Mouse (Mus musculus) heart, embryonic 16.5 days (tissue): ENCODE measurements at regions not wholly inside any gene's neighbourhood (a gene's known extent, or its start where the extent isn't known, plus 50 kb on each side); places are given as distances from the start of the nearest gene placed in this dataset.

ENCODE experiments used
- ATAC-seq: fragments of 200-750 bp; cut with Nextera tagmentation; replicated peaks from 2 replicates; pipeline ENCODE4 v1.8.0; 2017; ENCODE audit warnings: moderate number of reproducible peaks; ENCODE audit not compliant: insufficient read depth, low FRiP score; ENCODE audit errors: extremely low read depth
- H3K27ac ChIP-seq: fragments of 300-500 bp; sonication (generic); 2 replicates; pipeline ENCODE4 v1.5.1; 2014; ENCODE audit warnings: mild to moderate bottlenecking, low read length, control low read depth, moderate library complexity
- H3K27me3 ChIP-seq: fragments of 300-500 bp; sonication (generic); 2 replicates; pipeline ENCODE4 v1.6.1; 2014; ENCODE audit warnings: low read length, mixed read lengths; ENCODE audit not compliant: control insufficient read depth, insufficient read depth
- H3K36me3 ChIP-seq: fragments of 300-500 bp; sonication (generic); 2 replicates; pipeline ENCODE4 v1.6.1; 2014; ENCODE audit not compliant: control insufficient read depth, insufficient read depth
- H3K4me1 ChIP-seq: fragments of 300-500 bp; sonication (generic); 2 replicates; pipeline ENCODE4 v1.6.1; 2014; ENCODE audit warnings: low read length, mixed read lengths; ENCODE audit not compliant: control insufficient read depth, insufficient read depth
- H3K4me2 ChIP-seq: fragments of 300-500 bp; sonication (generic); 2 replicates; pipeline ENCODE4 v1.6.1; 2014; ENCODE audit warnings: low read depth, mild to moderate bottlenecking, control low read depth, low read length
- H3K4me3 ChIP-seq: fragments of 300-500 bp; sonication (generic); 2 replicates; pipeline ENCODE4 v1.5.1; 2014; ENCODE audit warnings: mild to moderate bottlenecking, control low read depth, low read length
- H3K9ac ChIP-seq: fragments of 300-500 bp; sonication (generic); 2 replicates; pipeline ENCODE4 v1.6.1; 2014; ENCODE audit warnings: low read length, control low read depth
- H3K9me3 ChIP-seq: fragments of 300-500 bp; sonication (generic); replicated peaks from 2 replicates; pipeline ENCODE4 v1.6.1; 2016; ENCODE audit warnings: low read length; ENCODE audit not compliant: control insufficient read depth
- WGBS: fragments of 180-500 bp; shearing (Covaris S2); extraction: QIAGEN DNeasy Blood & Tissue Kit; methylation state at CpG from one replicate; pipeline ENCODE4 v1.1.7; 2014; 5-methylcytosine and 5-hydroxymethylcytosine counted together

- WGBS: 64% methylated on average over 1 of the region's 1 CpGs
- Histone ChIP-seq H3K27me3 (no peaks in the 10 kb centered on the region), H3K4me3 (no peak overlapping the region), H3K27ac (no peak overlapping the region), H3K9ac (no peak overlapping the region), H3K4me1 (no peaks in the 10 kb centered on the region), H3K4me2 (no peak overlapping the region), H3K36me3 (no peaks in the 10 kb centered on the region), H3K9me3 (no peaks in the 10 kb centered on the region)
- ATAC-seq: no peak
Observed at GRCm38 (mm10) chr9:68585751-68586150, 67.8 kb upstream of the Rora start.

DNA sequence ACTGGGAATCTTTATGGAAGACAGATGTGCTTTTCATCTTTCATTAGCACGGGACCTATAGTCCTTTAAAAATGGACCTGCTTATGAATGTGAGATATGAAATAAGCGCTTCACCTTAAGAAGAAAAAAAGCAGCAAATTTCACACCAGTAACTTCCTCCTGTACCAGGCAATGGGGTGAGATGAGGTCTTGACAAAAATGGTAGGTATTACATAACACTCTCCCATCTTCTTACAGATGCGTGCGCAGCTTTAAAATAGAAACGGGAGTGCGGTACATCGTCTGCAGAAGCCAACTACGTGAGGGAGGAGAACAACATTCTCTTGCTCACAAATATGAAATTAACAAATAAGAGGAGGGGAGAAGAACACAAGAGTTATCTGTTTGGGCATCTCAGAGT is 62.6 kb upstream of the Rora start:
- Histone ChIP-seq H3K4me3 (no peak overlapping the region), H3K9ac (no peak overlapping the region), H3K9me3 (no peaks in the 10 kb centered on the region), H3K4me1 (no peaks in the 10 kb centered on the region), H3K27me3 (no peaks in the 10 kb centered on the region), H3K4me2 (no peak overlapping the region), H3K27ac (no peak overlapping the region), H3K36me3 (no peaks in the 10 kb centered on the region)
- WGBS: 87% methylated on average over 8 of the region's 8 CpGs
- ATAC-seq: no peak

DNA sequence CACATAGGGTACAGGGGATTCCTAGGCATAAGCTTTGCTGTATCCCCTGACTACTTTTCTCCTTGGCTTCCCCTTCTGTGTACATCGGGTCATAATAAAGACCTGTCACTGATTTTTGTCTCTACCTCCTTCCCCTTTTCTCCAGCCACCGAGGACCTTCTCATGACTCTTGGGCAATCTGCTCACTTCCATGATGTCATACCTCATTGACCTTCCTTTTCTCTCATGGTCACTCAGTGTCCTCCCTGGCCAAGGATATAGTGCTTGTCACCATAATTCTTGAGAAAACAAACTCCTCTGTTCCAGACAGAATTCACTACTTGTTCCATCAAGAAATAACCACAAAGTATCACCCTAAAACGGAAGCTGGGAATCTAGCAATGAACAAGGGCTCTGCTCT is 60.6 kb upstream of the Rora start:
- no peak overlapping the region for H3K27ac ChIP-seq
- 73% methylated on average over 3 of the region's 3 CpGs for WGBS
- H3K36me3 ChIP-seq: no peaks in the 10 kb centered on the region
- H3K4me2 ChIP-seq: no peak overlapping the region
- ATAC-seq: no peak
- H3K4me3 ChIP-seq: no peak overlapping the region
- H3K9me3 ChIP-seq: no peaks in the 10 kb centered on the region
- no peak overlapping the region for H3K9ac ChIP-seq
- no peaks in the 10 kb centered on the region for H3K4me1 ChIP-seq
- H3K27me3 ChIP-seq: no peaks in the 10 kb centered on the region

- H3K4me1 ChIP-seq: no peaks in the 10 kb centered on the region
- no peaks in the 10 kb centered on the region for H3K27me3 ChIP-seq
- no peaks in the 10 kb centered on the region for H3K36me3 ChIP-seq
- no peak overlapping the region for H3K27ac ChIP-seq
- no peak overlapping the region for H3K4me3 ChIP-seq
- no peak overlapping the region for H3K9ac ChIP-seq
- no peaks in the 10 kb centered on the region for H3K9me3 ChIP-seq
- WGBS: 63% methylated on average over 2 of the region's 2 CpGs
- ATAC-seq: no peak
- H3K4me2 ChIP-seq: no peak overlapping the region
Observed at GRCm38 (mm10) chr9:68594586-68594985, 59.0 kb upstream of the Rora start.
